Mouse (Mus musculus): ENCODE results near the gene Raf1. TPM values are rescaled to one million over a fixed set of nuclear protein-coding genes. Genes with fewer than 3 reads are reported as not detected.
A peak's percentile ranks its signal among the peaks of the same experiment; 100 is the strongest.

The Raf1 gene
- polyA plus RNA-seq, 1 experiment from 2014 or later: 119 TPM

DNA sequence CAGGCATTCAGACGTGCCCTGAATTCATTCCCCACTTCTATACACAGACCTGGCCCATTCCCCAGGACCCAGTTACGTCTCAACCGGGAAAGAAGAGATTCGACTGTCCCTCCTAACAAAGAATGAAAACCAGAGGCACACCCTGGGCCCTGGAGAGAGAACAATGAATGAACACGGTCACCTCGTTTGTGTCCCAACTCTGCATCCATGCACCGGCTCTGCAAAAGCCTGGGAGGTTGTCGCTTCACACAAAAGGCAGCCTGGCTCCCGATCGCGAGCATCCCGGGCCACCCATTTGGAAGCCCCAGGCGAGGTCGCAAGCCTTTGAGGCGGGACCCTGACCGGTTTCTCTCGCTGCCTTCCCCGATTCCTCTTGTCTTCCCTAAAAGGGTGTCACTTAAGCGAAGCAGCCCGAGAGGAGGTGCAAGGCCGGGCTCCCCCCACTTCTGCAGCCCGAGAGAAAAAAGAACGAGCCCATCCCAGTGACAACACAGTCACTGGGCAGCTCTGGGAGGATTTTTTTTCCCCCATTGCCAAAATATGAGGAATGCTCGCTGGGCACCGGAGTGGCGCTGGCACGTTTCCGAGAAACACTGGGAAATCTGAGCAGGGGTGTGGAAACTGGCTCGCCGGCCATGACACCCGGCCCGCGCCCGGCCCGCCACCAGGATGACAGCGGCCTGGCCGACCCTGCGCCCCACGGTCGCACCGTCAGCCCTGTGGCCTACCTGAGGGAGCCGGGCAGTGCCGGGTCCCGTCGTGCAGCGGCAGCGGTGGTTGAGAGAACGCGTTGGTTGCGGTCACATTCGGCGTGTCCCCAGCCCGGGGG lies 713 bp downstream of the Raf1 start:
- peak overlapping the region; percentile 97 for H3K4me3 ChIP-seq
- H3K9me3 ChIP-seq: no peaks in the 10 kb centered on the region
- DNase-seq (ENCODE audit: extremely low spot score, low spot score): peak; percentile 67
- peaks cover 27% of the 10 kb centered on the region for H3K4me1 ChIP-seq
- H3K36me3 ChIP-seq (replicated peaks): peaks cover 8% of the 10 kb centered on the region; the same call in 1 of the 2 replicates
- H3K27me3 ChIP-seq (ENCODE audit: poor library complexity, severe bottlenecking): no peaks in the 10 kb centered on the region
- under 1% methylated on average over 53 of the region's 53 CpGs for WGBS
- peak overlapping the region; percentile 100 for H3K27ac ChIP-seq

DNA sequence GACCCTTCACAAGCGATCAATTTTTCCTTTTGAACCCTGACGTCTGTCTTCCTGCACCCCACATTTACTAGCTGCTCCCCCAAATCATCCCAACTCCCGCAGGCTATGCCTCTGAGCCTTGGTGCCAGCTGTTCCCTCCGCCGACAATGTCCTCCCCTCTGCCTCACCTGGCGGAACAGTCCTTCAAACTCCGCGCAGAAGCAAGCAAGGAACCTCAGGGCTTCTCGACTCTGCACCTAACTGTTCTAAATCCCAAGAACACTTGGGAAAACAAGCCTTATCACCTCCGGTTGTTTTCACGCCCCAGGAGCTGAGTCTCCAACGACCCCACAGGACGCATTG lies 1.3 kb downstream of the Raf1 start:
- 1% methylated on average over 13 of the region's 13 CpGs for WGBS
- peak overlapping the region; percentile 100 for H3K27ac ChIP-seq
- no peaks in the 10 kb centered on the region for H3K27me3 ChIP-seq (ENCODE audit: poor library complexity, severe bottlenecking)
- H3K4me1 ChIP-seq: peaks cover 27% of the 10 kb centered on the region
- H3K4me3 ChIP-seq: peak overlapping the region; percentile 97
- peaks cover 14% of the 10 kb centered on the region; the same call in 1 of the 2 replicates for H3K36me3 ChIP-seq (replicated peaks)
- no peak for DNase-seq (ENCODE audit: extremely low spot score, low spot score)
- no peaks in the 10 kb centered on the region for H3K9me3 ChIP-seq

DNA sequence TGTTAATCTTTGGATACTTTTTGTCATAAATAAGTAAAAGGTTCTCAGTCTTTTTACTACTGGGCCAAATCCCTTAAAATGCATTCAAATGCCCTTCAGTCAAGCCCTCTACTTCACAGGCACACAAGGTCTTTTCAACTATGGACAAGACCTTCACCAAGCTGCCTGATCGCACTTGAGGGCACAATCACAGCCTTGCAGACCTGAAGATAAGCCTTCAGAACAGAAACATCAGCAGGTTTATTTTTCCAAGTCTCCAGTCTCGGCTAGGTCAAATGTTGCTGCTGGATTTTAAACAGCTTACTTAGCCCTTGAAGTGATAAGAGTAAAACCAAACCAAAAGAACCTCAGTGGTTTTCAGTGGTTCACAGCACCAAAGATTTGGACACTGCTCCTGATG lies 2.1 kb downstream of the Raf1 start:
- H3K27me3 ChIP-seq (ENCODE audit: poor library complexity, severe bottlenecking): no peaks in the 10 kb centered on the region
- peaks cover 14% of the 10 kb centered on the region; the same call in 1 of the 2 replicates for H3K36me3 ChIP-seq (replicated peaks)
- H3K4me1 ChIP-seq: peaks cover 27% of the 10 kb centered on the region
- no peak overlapping the region for H3K27ac ChIP-seq
- WGBS: 68% methylated on average over 2 of the region's 2 CpGs
- peak overlapping the region; percentile 97 for H3K4me3 ChIP-seq
- H3K9me3 ChIP-seq: no peaks in the 10 kb centered on the region
- DNase-seq (ENCODE audit: extremely low spot score, low spot score): no peak

DNA sequence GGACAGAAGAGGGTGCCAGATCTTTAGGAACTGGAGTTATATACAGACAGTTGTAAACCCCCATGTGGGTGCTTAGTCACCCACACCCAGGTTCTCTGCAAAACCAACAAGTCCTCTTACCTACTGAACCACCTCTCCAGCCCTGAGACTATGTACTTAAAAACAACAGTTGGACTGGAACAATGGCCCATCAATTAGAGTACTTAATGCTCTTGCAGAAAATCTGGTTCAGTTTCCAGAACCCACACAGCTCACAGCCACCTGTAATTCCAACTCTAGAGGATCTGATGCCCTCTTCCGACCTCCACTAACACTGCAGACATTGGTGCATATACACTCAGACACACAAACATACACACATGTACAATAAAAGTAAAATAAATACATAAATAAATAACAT lies 3.7 kb downstream of the Raf1 start:
- H3K36me3 ChIP-seq (replicated peaks): peaks cover 14% of the 10 kb centered on the region; the same call in 1 of the 2 replicates
- no peak for DNase-seq (ENCODE audit: extremely low spot score, low spot score)
- H3K4me3 ChIP-seq: no peak overlapping the region
- no peak overlapping the region for H3K27ac ChIP-seq
- H3K9me3 ChIP-seq: no peaks in the 10 kb centered on the region
- WGBS: 93% methylated on average over 1 of the region's 1 CpGs
- peaks cover 27% of the 10 kb centered on the region for H3K4me1 ChIP-seq
- H3K27me3 ChIP-seq (ENCODE audit: poor library complexity, severe bottlenecking): no peaks in the 10 kb centered on the region

DNA sequence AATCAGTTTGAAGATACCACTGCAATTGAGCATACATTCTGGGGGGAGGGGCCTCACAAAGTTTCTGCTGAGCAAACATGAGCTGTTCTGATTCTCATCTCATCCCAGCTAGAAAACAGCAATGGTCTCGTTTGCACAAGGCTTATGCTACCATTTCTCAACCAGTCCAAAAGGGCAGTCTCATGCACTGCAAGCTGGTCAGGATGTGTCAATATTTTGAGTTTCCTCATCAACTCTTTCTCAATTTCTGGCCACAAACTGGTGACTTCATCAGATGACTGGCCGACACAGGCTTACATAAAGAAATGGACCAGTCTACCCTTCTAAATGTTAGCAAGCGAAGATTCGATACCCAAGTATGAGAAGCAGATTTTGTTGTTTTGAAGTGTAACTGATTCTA lies 9.8 kb downstream of the Raf1 start:
- H3K4me3 ChIP-seq: no peak overlapping the region
- no peak overlapping the region for H3K27ac ChIP-seq
- no peaks in the 10 kb centered on the region for H3K27me3 ChIP-seq (ENCODE audit: poor library complexity, severe bottlenecking)
- 89% methylated on average over 4 of the region's 4 CpGs for WGBS
- DNase-seq (ENCODE audit: extremely low spot score, low spot score): no peak
- H3K4me1 ChIP-seq: no peaks in the 10 kb centered on the region
- peaks cover 54% of the 10 kb centered on the region for H3K36me3 ChIP-seq (replicated peaks)
- H3K9me3 ChIP-seq: no peaks in the 10 kb centered on the region

DNA sequence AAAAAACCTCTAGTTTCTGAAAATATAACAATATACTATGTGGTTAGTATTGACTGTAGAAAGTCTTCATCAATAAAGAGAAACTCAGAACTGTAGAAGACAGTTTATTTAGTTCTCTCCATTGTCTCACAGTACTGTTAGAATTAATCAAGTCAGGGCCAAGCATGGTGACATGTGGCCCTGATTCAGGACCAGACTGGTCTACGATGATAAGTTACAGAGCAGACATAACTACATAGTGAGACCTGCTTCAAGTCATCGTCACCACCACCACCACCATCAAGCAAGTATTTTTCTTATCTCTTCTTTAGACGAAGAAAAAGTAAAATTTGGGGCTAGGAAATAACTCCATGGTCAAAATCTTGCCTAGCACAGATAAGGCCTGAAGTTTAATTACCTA lies 12.2 kb downstream of the Raf1 start:
- no peak overlapping the region for H3K4me3 ChIP-seq
- H3K4me1 ChIP-seq: 0 out of 2 replicates have a peak, but pooled peaks cover 3% of the 10 kb centered on the region
- peaks cover 48% of the 10 kb centered on the region for H3K36me3 ChIP-seq (replicated peaks)
- 87% methylated on average over 3 of the region's 3 CpGs for WGBS
- no peak overlapping the region for H3K27ac ChIP-seq
- no peaks in the 10 kb centered on the region for H3K27me3 ChIP-seq (ENCODE audit: poor library complexity, severe bottlenecking)
- DNase-seq (ENCODE audit: extremely low spot score, low spot score): no peak
- H3K9me3 ChIP-seq: no peaks in the 10 kb centered on the region

DNA sequence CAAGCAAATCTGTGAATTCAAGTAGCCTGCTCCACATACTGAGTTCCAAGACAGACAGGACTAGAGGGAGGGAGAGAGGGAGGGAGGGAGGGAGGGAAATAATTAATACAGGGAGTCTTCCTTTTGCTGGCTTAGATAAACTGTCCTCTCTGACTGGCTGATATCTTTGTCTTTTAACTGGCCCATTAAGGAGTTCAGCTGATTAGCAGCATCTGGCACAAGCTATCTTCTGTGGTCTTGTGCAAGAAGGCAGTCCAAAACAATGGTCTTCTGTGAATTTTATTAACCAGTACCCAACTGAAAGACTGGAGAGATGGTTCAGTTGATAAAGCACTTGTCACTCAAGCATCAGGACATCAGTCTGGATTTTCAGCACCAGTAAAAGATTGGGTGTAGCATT lies 17.6 kb downstream of the Raf1 start:
- DNase-seq (ENCODE audit: extremely low spot score, low spot score): no peak
- Histone ChIP-seq H3K4me1 (peaks cover 6% of the 10 kb centered on the region; the same call in 1 of the 2 replicates), H3K27ac (no peak overlapping the region), H3K9me3 (no peaks in the 10 kb centered on the region), H3K27me3 (ENCODE audit: poor library complexity, severe bottlenecking) (no peaks in the 10 kb centered on the region), H3K4me3 (no peak overlapping the region), H3K36me3 (replicated peaks) (peaks cover 30% of the 10 kb centered on the region)

DNA sequence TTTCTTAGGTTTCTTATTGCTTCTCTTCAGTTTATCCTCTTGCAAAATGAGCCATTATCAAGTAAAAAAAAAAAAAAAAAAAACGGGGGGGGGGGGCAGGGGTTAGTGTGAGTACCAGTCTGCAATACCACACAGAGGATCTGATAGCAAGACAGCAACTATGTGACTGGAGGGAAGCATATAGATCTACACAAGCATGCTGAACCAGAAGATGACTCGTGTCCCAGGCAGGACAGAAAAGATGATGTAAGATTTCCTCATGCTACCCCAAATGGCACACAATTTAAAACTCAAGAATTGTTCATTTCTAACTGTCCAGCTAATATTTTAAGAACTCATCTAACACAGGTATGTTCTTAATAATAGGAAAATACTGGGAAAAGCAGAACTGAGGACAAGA lies 22.5 kb downstream of the Raf1 start:
- DNase-seq (ENCODE audit: extremely low spot score, low spot score): no peak
- H3K4me1 ChIP-seq: peaks cover 33% of the 10 kb centered on the region
- no peak overlapping the region for H3K27ac ChIP-seq
- H3K27me3 ChIP-seq (ENCODE audit: poor library complexity, severe bottlenecking): no peaks in the 10 kb centered on the region
- H3K9me3 ChIP-seq: no peaks in the 10 kb centered on the region
- H3K36me3 ChIP-seq (replicated peaks): peaks cover 5% of the 10 kb centered on the region
- WGBS: 65% methylated on average over 2 of the region's 2 CpGs
- no peak overlapping the region for H3K4me3 ChIP-seq

DNA sequence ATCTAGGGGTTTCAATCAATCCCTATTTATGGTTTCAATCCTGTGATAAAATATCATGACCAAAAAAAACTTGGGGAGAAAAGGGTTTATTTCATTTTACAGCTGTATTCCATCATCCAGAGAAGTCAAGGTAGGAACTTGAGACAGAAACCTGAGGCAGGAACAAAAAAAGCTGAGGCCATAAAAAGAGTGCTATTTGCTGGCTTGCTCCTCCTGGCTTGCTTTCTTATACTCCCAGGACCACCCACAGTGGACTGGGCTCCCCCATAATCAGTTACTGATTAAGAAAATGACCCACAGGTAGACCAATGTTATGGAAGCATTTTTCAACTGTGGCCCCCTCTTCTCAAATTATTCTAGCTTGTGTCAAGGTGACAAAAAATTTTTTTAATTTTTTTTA lies 24.7 kb downstream of the Raf1 start:
- Histone ChIP-seq H3K9me3 (no peaks in the 10 kb centered on the region), H3K27me3 (ENCODE audit: poor library complexity, severe bottlenecking) (no peaks in the 10 kb centered on the region), H3K4me1 (peaks cover 33% of the 10 kb centered on the region), H3K36me3 (replicated peaks) (peaks cover 5% of the 10 kb centered on the region; the same call in 1 of the 2 replicates), H3K27ac (no peak overlapping the region), H3K4me3 (no peak overlapping the region)
- no peak for DNase-seq (ENCODE audit: extremely low spot score, low spot score)

DNA sequence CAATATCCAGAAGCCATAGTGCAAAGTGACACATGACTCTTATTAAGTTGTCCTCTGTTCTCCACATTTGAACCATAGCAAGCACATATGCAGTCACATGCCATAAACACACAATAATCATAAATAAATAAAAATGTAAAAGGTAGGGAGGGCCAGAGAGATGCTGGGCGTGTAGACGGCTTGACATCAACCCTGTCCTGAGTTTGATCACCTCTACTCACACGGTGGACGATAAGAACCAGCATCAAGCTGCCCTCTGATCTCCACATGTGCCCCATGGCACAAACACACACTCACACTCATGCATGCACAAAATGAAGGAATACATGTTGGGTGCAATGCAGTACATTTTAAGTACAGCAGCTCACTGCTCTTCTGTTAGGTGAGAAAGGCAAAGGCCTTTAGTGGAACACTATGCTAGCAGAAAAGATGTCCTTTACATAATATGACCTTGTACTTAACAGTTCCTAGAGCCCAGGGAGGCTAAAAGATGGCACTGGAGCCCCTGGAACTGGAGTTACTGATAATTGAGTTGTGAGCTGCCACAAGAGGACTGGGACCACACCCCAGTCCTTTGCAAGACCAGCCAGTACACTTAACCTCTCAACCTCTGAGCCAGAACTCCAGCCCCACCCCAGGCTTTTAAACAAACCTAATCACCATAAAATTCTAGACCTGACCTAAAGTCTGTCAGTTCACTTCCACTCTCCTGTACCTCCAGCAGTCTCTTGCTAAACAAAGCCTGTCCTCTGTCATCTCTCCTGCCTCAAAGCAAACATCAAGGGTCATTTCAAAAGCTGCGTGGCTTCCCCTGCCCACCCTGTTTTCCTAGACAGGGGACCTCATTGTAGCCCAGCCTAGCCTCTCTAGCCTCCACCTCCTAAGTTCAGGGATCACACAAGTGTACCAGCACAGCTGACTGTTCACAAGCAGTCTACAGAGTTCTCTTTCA lies 25.7 kb downstream of the Raf1 start:
- peaks cover 33% of the 10 kb centered on the region for H3K4me1 ChIP-seq
- 57% methylated on average over 5 of the region's 5 CpGs for WGBS
- peaks cover 5% of the 10 kb centered on the region; the same call in 1 of the 2 replicates for H3K36me3 ChIP-seq (replicated peaks)
- H3K27me3 ChIP-seq (ENCODE audit: poor library complexity, severe bottlenecking): no peaks in the 10 kb centered on the region
- no peaks in the 10 kb centered on the region for H3K9me3 ChIP-seq
- no peak overlapping the region for H3K4me3 ChIP-seq
- no peak for DNase-seq (ENCODE audit: extremely low spot score, low spot score)
- no peak overlapping the region for H3K27ac ChIP-seq

DNA sequence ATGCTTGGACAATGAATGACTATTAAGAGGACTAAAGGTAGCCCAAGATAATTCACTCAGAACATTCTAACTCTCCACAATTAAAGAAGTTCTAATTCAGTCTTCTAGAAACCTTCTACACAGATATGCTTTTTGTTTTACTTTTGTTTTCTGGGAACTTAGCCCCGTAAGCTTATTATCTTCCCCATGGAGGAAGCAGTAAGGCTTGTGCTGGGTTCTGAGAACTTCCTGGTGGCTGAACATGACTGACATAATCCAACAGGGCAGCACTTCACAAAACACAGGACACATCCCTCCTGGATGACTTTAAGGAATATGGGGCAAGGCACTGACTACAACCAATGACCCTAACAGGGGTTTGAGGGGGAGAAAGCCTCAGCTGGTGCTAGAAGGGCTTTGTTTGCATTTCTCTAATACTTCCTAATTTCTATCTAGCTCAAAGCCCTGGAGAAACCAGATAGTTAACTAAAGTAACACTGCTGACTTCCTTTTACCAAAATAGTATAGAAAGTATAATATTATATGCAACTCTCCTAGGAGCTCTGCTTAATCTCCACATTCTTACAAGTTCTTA lies 26.6 kb downstream of the Raf1 start:
- Histone ChIP-seq H3K4me3 (no peak overlapping the region), H3K27ac (no peak overlapping the region), H3K36me3 (replicated peaks) (peaks cover 5% of the 10 kb centered on the region; the same call in 1 of the 2 replicates), H3K27me3 (ENCODE audit: poor library complexity, severe bottlenecking) (no peaks in the 10 kb centered on the region), H3K4me1 (peaks cover 33% of the 10 kb centered on the region), H3K9me3 (no peaks in the 10 kb centered on the region)
- WGBS: 74% methylated on average over 1 of the region's 1 CpGs
- DNase-seq (ENCODE audit: extremely low spot score, low spot score): no peak

DNA sequence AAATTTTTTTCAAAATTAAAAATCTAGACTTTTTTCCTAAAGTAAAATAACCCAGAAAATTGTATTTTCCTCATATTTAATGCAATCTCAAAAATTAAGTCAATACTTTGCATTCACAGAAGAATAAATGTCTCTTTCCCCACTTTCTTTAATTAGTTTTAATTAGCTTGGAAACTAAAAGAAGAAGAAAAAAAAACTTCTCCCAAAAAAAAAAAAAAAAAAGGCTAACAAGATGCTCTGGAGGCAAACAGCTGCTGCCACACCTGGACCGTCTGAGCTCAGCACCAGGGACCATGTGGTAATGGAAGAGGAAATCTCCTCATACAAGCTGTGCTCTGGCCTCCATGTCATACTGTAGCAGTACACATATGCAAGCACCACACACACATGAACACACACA lies 33.1 kb downstream of the Raf1 start:
- 0 out of 2 replicates have a peak, but pooled peaks cover 4% of the 10 kb centered on the region for H3K4me1 ChIP-seq
- H3K36me3 ChIP-seq (replicated peaks): peaks cover 52% of the 10 kb centered on the region
- WGBS: 83% methylated on average over 1 of the region's 1 CpGs

More for the DNA sequence above, 33.1 kb downstream of the Raf1 start:
- H3K4me3 ChIP-seq: no peak overlapping the region
- no peak for DNase-seq (ENCODE audit: extremely low spot score, low spot score)
- no peak overlapping the region for H3K27ac ChIP-seq
- H3K27me3 ChIP-seq (ENCODE audit: poor library complexity, severe bottlenecking): no peaks in the 10 kb centered on the region
- no peaks in the 10 kb centered on the region for H3K9me3 ChIP-seq
